Mouse (Mus musculus) bone marrow, adult 2 months (tissue): Measurements from ENCODE around the gene Srgap3.

Experiments
- CTCF ChIP-seq: fragments of 200-500 bp; IDR thresholded peaks from 2 replicates; pipeline ENCODE4 v1.5.1; 2011; ENCODE audit warnings: low read length, control low read depth; ENCODE audit not compliant: control insufficient read depth, insufficient read depth
- POLR2A ChIP-seq: fragments of 200-500 bp; IDR thresholded peaks from 2 replicates; pipeline ENCODE4 v1.6.1; 2011; ENCODE audit warnings: low read depth, mild to moderate bottlenecking, control low read depth, low read length, borderline replicate concordance; ENCODE audit not compliant: control insufficient read depth

- TF ChIP-seq CTCF = no peak
- no peak for TF ChIP-seq POLR2A
Observed at GRCm38 (mm10) chr6:112917717-112918116, 29.3 kb downstream of the Srgap3 start.
